Mouse (Mus musculus) megakaryocyte progenitor cell, adult 5-6 weeks (primary cell): ENCODE measurements around the gene Rab11fip3. TPM values are rescaled to one million over a fixed set of nuclear protein-coding genes. Genes with fewer than 3 reads are reported as not detected.

Source experiments
- ATAC-seq: replicated peaks from 2 replicates; pipeline ENCODE4 v1.8.0; 2016; ENCODE audit warnings: mild to moderate bottlenecking, moderate TSS enrichment, inconsistent platforms; ENCODE audit not compliant: poor library complexity
- total RNA-seq, 2 experiments: library from RNA; stranded (forward) in 1 of 2; stranded (reverse) in 1 of 2; fragments of 157-497, 149-512 nt in 1 of 2; fragments of 200-1000 nt in 1 of 2; gene quantifications; 2 replicates each; pipeline versions ENCODE4 v1.2.3 to v1.2.4; 2015 to 2017

Gene Rab11fip3
- total RNA-seq, 2 experiments from 2014 or later: 0.69 to 0.83 TPM

- ATAC-seq: no peak
These were observed 109.5 kb downstream of the Rab11fip3 start for GRCm38 (mm10) chr17:25959630-25960467.

- ATAC-seq: no peak
These were observed 110.4 kb downstream of the Rab11fip3 start for GRCm38 (mm10) chr17:25958771-25959494.

- ATAC-seq: no peak
These were observed 111.7 kb downstream of the Rab11fip3 start for GRCm38 (mm10) chr17:25957586-25958051.

- no peak for ATAC-seq
These were observed 112.7 kb downstream of the Rab11fip3 start for GRCm38 (mm10) chr17:25956631-25957030.

GRCm38 (mm10) chr17:25956201-25956600 lies 113.2 kb downstream of the Rab11fip3 start:
- no peak for ATAC-seq

GRCm38 (mm10) chr17:25955736-25956135 lies 113.6 kb downstream of the Rab11fip3 start:
- ATAC-seq: no peak

GRCm38 (mm10) chr17:25954671-25955070 lies 114.7 kb downstream of the Rab11fip3 start:
- ATAC-seq: no peak

- no peak for ATAC-seq
These were observed 116.2 kb downstream of the Rab11fip3 start for GRCm38 (mm10) chr17:25953161-25953560.

- peak; percentile 29; the same call in 1 of the 2 replicates for ATAC-seq
These were observed 117.3 kb downstream of the Rab11fip3 start, which contains the start of gene A930017K11Rik for GRCm38 (mm10) chr17:25951803-25952623. Gene A930017K11Rik (minus strand): TSS chr17:25952565.

- ATAC-seq: 0 out of 2 replicates have a peak, but pooled peaks have one; percentile 15
These were observed 118.0 kb downstream of the Rab11fip3 start for GRCm38 (mm10) chr17:25951225-25951802.

GRCm38 (mm10) chr17:25950706-25951105 lies 118.6 kb downstream of the Rab11fip3 start:
- no peak for ATAC-seq

GRCm38 (mm10) chr17:25949981-25950380 lies 119.4 kb downstream of the Rab11fip3 start:
- no peak for ATAC-seq

GRCm38 (mm10) chr17:25948051-25948450 lies 121.3 kb downstream of the Rab11fip3 start:
- no peak for ATAC-seq

GRCm38 (mm10) chr17:25947576-25947975 lies 121.8 kb downstream of the Rab11fip3 start:
- no peak for ATAC-seq

GRCm38 (mm10) chr17:25946891-25947290 lies 122.5 kb downstream of the Rab11fip3 start:
- no peak for ATAC-seq

GRCm38 (mm10) chr17:25946349-25946748 lies 123.0 kb downstream of the Rab11fip3 start:
- no peak for ATAC-seq

- ATAC-seq: no peak
These were observed 123.7 kb downstream of the Rab11fip3 start for GRCm38 (mm10) chr17:25945517-25946155.

GRCm38 (mm10) chr17:25944366-25945163 lies 124.8 kb downstream of the Rab11fip3 start, which contains the start of the genes Pigq and Nhlrc4:
Gene Pigq (minus strand): TSS chr17:25944936.
Gene Nhlrc4 (minus strand): TSS chr17:25944961.
- no peak for ATAC-seq

GRCm38 (mm10) chr17:25943769-25944168 lies 125.6 kb downstream of the Rab11fip3 start:
- ATAC-seq: no peak
